Mouse (Mus musculus) lung, embryonic 16.5 days (tissue): ENCODE results near the gene Elavl3. TPM values are rescaled to one million over a fixed set of nuclear protein-coding genes. Genes with fewer than 3 reads are reported as not detected.

Experiments
- ATAC-seq: fragments of 200-750 bp; cut with Nextera tagmentation; 2 replicates; pipeline ENCODE4 v1.8.0; 2017; ENCODE audit warnings: low read depth, mild to moderate bottlenecking, moderate library complexity
- H3K27ac ChIP-seq: fragments of 300-500 bp; sonication (generic); 2 replicates; pipeline ENCODE4 v1.5.1; 2014; ENCODE audit warnings: mild to moderate bottlenecking, control low read depth, low read length
- H3K27me3 ChIP-seq: fragments of 300-500 bp; sonication (generic); 2 replicates; pipeline ENCODE4 v1.6.1; 2014; ENCODE audit warnings: low read depth, low read length, mixed read lengths; ENCODE audit not compliant: control insufficient read depth, insufficient read depth
- H3K36me3 ChIP-seq: fragments of 300-500 bp; sonication (generic); 2 replicates; pipeline ENCODE4 v1.6.1; 2014; ENCODE audit warnings: low read length; ENCODE audit not compliant: control insufficient read depth, insufficient read depth
- H3K4me1 ChIP-seq: fragments of 300-500 bp; sonication (generic); replicated peaks from 2 replicates; pipeline ENCODE4 v1.6.1; 2014; ENCODE audit warnings: low read length, mixed read lengths; ENCODE audit not compliant: control insufficient read depth, insufficient read depth
- H3K4me2 ChIP-seq: fragments of 300-500 bp; sonication (generic); 2 replicates; pipeline ENCODE4 v1.6.1; 2014; ENCODE audit warnings: low read depth, low read length, control low read depth
- H3K4me3 ChIP-seq: fragments of 300-500 bp; sonication (generic); 2 replicates; pipeline ENCODE4 v1.5.1; 2014; ENCODE audit warnings: mild to moderate bottlenecking, low read length, control low read depth
- H3K9ac ChIP-seq: fragments of 300-500 bp; sonication (generic); 2 replicates; pipeline ENCODE4 v1.6.1; 2014; ENCODE audit warnings: low read length, control low read depth
- H3K9me3 ChIP-seq: fragments of 300-500 bp; sonication (generic); 2 replicates; pipeline ENCODE4 v1.6.1; 2016; ENCODE audit warnings: low read length; ENCODE audit not compliant: control insufficient read depth
- WGBS: fragments of 180-500 bp; shearing (Covaris S2); extraction: QIAGEN DNeasy Blood & Tissue Kit; methylation state at CpG from one replicate; pipeline ENCODE4 v1.1.7; 2014; 5-methylcytosine and 5-hydroxymethylcytosine counted together
- polyA plus RNA-seq: library from polyadenylated mRNA; unstranded; fragments of >200 nt; fragmentation: Nextera tagmentation; extraction: Ambion mirVana; gene quantifications from 2 replicates; pipeline ENCODE4 v1.2.1, GENCODE M21; 2015

Elavl3 gene
- polyA plus RNA-seq = 0.18 and 0.35 TPM in 2 replicates

DNA sequence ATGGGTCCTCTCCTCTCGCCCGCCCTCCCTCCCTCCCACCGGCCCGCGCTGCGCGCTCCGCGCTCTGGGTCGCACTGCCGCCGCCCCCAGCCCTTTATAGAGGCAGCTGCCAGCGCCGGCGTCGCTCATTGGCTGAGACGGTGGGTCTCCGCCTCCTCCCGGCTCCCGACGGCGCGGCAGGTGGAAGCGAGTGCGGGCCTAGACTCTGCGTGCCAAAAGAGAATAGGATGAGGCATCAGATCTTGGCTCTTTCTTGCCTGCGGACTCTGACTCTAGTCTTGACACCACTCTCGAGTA lies at the start of gene Elavl3:
Gene Elavl3 (minus strand): TSS at position 66 of the 297 bp plus-strand sequence.
- no peak for ATAC-seq
- H3K4me2 ChIP-seq = peak within 1 kb of the TSS; percentile 53
- H3K4me1 ChIP-seq = peaks cover 18% of the 10 kb centered on the region; the same call in 1 of the 2 replicates
- H3K36me3 ChIP-seq = no peaks in the 10 kb centered on the region; the same call in 1 of the 2 replicates
- no peak within 1 kb of the TSS for H3K9ac ChIP-seq
- 1% methylated on average over 24 of the region's 28 CpGs for WGBS
- H3K27me3 ChIP-seq = peaks cover 55% of the 10 kb centered on the region
- no peaks in the 10 kb centered on the region for H3K9me3 ChIP-seq
- H3K27ac ChIP-seq = no peak within 1 kb of the TSS
- peak within 1 kb of the TSS; percentile 37 for H3K4me3 ChIP-seq

- ATAC-seq = peak; percentile 54
- WGBS = 2% methylated on average over 18 of the region's 18 CpGs
- Histone ChIP-seq H3K9me3 (no peaks in the 10 kb centered on the region), H3K36me3 (no peaks in the 10 kb centered on the region), H3K4me3 (no peak overlapping the region), H3K27me3 (peaks cover 9% of the 10 kb centered on the region; the same call in 1 of the 2 replicates), H3K4me2 (peak overlapping the region; percentile 1; the same call in 1 of the 2 replicates), H3K9ac (no peak overlapping the region), H3K4me1 (no peaks in the 10 kb centered on the region; the same call in 1 of the 2 replicates), H3K27ac (no peak overlapping the region)
Observed at GRCm38 (mm10) chr9:22099922-22100321, 48.1 kb upstream of the Elavl3 start.

DNA sequence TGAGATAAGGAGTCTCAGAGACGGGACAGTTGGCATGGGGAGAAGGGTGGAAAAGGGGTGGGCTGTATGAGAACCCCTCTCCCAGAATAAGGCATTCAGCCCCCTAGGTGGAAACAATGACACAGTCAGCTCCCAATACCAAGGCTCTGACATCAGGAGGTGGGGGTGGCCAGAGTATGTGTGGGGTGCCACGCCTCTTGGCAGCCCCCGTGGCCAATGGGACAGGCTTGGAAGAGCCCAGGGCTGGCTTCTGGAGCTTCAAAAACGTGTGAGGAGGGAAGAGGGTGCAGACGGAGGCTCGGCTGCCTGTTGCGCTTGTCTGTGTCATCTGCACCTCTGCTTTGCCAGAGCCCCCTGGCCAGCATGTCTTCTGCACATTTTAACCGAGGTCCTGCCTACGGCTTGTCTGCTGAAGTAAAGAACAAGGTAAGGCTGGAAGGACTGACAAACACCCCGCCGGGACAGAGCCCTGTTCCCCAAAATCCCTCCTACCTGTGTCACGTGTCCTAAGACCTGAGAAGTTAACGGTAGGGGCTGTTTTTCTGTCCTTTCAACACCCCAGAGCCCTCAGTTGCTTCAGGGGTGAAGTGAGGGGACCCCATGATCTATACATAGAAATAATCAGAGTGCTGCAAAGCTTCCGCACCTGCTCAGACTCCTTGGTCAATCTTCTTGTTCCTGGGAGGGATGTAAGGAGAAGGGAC lies 47.3 kb upstream of the Elavl3 start, which contains the start of gene Cnn1:
Gene Cnn1 (plus strand): TSS at position 224 of the 704 bp plus-strand sequence.
- peak within 1 kb of the TSS; percentile 14; the same call in 1 of the 2 replicates for H3K4me2 ChIP-seq
- peak; percentile 39 for ATAC-seq
- H3K9me3 ChIP-seq = no peaks in the 10 kb centered on the region
- H3K27me3 ChIP-seq = peaks cover 9% of the 10 kb centered on the region; the same call in 1 of the 2 replicates
- no peaks in the 10 kb centered on the region; the same call in 1 of the 2 replicates for H3K4me1 ChIP-seq
- WGBS = 4% methylated on average over 14 of the region's 14 CpGs
- no peak within 1 kb of the TSS for H3K27ac ChIP-seq
- H3K4me3 ChIP-seq = no peak within 1 kb of the TSS
- no peak within 1 kb of the TSS for H3K9ac ChIP-seq
- H3K36me3 ChIP-seq = no peaks in the 10 kb centered on the region

- Histone ChIP-seq H3K27me3 (peaks cover 9% of the 10 kb centered on the region; the same call in 1 of the 2 replicates), H3K4me1 (no peaks in the 10 kb centered on the region; the same call in 1 of the 2 replicates), H3K4me3 (peak overlapping the region; percentile 48), H3K9me3 (no peaks in the 10 kb centered on the region), H3K27ac (no peak overlapping the region), H3K36me3 (no peaks in the 10 kb centered on the region), H3K4me2 (peak overlapping the region; percentile 69), H3K9ac (peak overlapping the region; percentile 66)
- WGBS = under 1% methylated on average over 24 of the region's 24 CpGs
- peak; percentile 81 for ATAC-seq
Observed at GRCm38 (mm10) chr9:22095854-22096307, 44.1 kb upstream of the Elavl3 start.

DNA sequence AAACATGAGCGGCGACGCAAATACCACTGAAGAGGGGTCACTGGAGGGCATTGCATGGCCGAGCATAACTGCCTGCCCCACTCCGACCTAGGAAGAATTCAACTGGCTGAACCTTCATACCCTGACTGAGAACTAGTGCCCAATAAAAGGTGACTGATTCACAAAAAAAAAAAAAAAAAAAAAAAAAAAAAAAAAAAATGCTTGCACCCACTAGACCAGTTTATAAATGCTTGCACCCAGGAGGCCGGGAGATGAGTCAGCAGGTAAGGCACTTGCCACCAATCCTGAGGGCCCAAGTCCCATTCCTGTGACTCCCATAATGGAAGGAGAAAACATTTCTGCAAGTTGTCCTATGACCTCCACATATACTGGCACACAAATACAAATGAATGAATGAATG lies 40.9 kb upstream of the Elavl3 start:
- Histone ChIP-seq H3K9me3 (no peaks in the 10 kb centered on the region), H3K36me3 (no peaks in the 10 kb centered on the region), H3K4me3 (no peak overlapping the region), H3K27ac (no peak overlapping the region), H3K9ac (no peak overlapping the region), H3K4me2 (no peak overlapping the region), H3K27me3 (no peaks in the 10 kb centered on the region), H3K4me1 (no peaks in the 10 kb centered on the region; the same call in 1 of the 2 replicates)
- no peak for ATAC-seq
- 79% methylated on average over 6 of the region's 6 CpGs for WGBS

DNA sequence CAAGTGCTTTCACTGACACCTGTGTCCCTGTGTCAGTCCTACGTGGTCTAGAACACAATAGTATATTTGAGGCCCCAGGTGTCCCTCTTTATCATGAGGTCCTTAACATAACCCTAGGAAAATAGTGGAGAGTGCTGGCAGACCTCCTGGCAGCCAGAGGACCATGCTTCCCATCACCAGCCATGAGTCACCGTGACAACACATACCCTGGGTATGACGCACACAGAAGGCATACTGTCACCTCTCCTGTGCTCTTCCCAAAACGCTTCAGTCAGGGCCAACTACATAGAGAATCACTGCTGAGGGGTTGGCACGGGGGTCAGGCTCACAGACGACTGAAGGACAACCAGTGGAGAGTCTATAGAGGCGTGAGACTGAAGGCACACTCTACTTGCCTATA lies 38.2 kb upstream of the Elavl3 start:
- no peaks in the 10 kb centered on the region for H3K36me3 ChIP-seq
- H3K4me1 ChIP-seq = 0 out of 2 replicates have a peak, but pooled peaks cover 4% of the 10 kb centered on the region
- no peak overlapping the region for H3K9ac ChIP-seq
- no peaks in the 10 kb centered on the region for H3K27me3 ChIP-seq
- no peak overlapping the region for H3K4me3 ChIP-seq
- no peak for ATAC-seq
- no peak overlapping the region for H3K4me2 ChIP-seq
- no peaks in the 10 kb centered on the region for H3K9me3 ChIP-seq
- H3K27ac ChIP-seq = no peak overlapping the region
- 70% methylated on average over 7 of the region's 7 CpGs for WGBS

DNA sequence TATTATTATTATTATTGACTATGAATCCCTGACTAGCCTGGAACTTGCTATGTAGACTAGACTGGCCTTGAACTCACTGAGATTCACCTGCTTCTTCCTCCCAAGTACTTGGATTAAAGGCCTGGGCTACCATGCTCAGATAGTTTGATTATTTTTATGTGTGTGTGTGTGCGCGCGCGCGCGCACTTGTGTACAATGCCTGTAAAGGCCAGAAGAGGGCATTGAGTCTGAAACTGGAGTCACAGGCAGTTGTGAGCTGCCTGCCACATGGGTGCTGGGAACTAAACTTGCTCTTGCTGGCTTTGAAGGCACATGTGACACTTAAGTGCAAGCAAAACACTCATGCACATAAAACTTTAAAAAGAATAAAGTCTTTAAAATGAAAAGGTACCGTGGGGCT lies 37.5 kb upstream of the Elavl3 start:
- WGBS = 95% methylated on average over 7 of the region's 7 CpGs

GRCm38 (mm10) chr9:22087034-22087618 lies 35.3 kb upstream of the Elavl3 start:
- Histone ChIP-seq H3K4me2 (no peak overlapping the region), H3K27ac (no peak overlapping the region), H3K4me1 (0 out of 2 replicates have a peak, but pooled peaks cover 4% of the 10 kb centered on the region), H3K9me3 (no peaks in the 10 kb centered on the region), H3K27me3 (no peaks in the 10 kb centered on the region), H3K9ac (no peak overlapping the region), H3K4me3 (no peak overlapping the region), H3K36me3 (no peaks in the 10 kb centered on the region)
- 81% methylated on average over 2 of the region's 2 CpGs for WGBS
- no peak for ATAC-seq

More for the DNA sequence above, 37.5 kb upstream of the Elavl3 start:
- ATAC-seq = no peak
- Histone ChIP-seq H3K27me3 (no peaks in the 10 kb centered on the region), H3K4me2 (no peak overlapping the region), H3K4me1 (0 out of 2 replicates have a peak, but pooled peaks cover 4% of the 10 kb centered on the region), H3K36me3 (no peaks in the 10 kb centered on the region), H3K9me3 (no peaks in the 10 kb centered on the region), H3K27ac (no peak overlapping the region), H3K9ac (no peak overlapping the region), H3K4me3 (no peak overlapping the region)

DNA sequence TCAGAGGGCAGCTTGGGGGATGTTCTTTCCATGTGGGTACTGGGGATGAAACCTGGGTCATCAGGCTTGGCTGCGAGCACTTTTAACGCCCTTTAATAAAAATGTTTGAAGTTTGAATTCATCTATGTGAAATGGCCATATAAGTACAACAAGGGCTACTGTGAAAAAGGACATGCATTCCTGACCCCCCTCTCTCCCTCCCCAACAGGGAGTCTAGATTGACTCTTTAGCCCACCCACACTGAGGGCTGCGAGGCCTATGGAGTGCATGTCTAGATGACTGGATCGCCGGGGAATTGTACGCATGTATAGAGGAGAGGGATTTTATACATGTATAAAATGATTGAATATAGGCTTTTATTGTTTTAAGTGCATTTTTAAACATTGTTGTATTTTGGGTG lies 34.2 kb upstream of the Elavl3 start:
- H3K27ac ChIP-seq = peak overlapping the region; percentile 75
- H3K27me3 ChIP-seq = no peaks in the 10 kb centered on the region
- ATAC-seq = no peak
- H3K9me3 ChIP-seq = no peaks in the 10 kb centered on the region
- 0 out of 2 replicates have a peak, but pooled peaks cover 4% of the 10 kb centered on the region for H3K4me1 ChIP-seq
- 29% methylated on average over 6 of the region's 6 CpGs for WGBS
- peak overlapping the region; percentile 67 for H3K4me2 ChIP-seq
- peak overlapping the region; percentile 90 for H3K4me3 ChIP-seq
- H3K36me3 ChIP-seq = no peaks in the 10 kb centered on the region
- H3K9ac ChIP-seq = peak overlapping the region; percentile 76
